Mouse (Mus musculus) bone marrow, adult 2 months (tissue): ENCODE data around the gene Kif1b.
"Not testable (repeated sequence)": the region's sequence is repeated elsewhere in the genome, so short reads cannot be mapped to it uniquely, and the experiment has no call there.

ENCODE experiments used
- CTCF ChIP-seq: fragments of 200-500 bp; IDR thresholded peaks from 2 replicates; pipeline ENCODE4 v1.5.1; 2011; ENCODE audit warnings: low read length, control low read depth; ENCODE audit not compliant: control insufficient read depth, insufficient read depth
- POLR2A ChIP-seq: fragments of 200-500 bp; IDR thresholded peaks from 2 replicates; pipeline ENCODE4 v1.6.1; 2011; ENCODE audit warnings: low read depth, mild to moderate bottlenecking, control low read depth, low read length, borderline replicate concordance; ENCODE audit not compliant: control insufficient read depth

DNA sequence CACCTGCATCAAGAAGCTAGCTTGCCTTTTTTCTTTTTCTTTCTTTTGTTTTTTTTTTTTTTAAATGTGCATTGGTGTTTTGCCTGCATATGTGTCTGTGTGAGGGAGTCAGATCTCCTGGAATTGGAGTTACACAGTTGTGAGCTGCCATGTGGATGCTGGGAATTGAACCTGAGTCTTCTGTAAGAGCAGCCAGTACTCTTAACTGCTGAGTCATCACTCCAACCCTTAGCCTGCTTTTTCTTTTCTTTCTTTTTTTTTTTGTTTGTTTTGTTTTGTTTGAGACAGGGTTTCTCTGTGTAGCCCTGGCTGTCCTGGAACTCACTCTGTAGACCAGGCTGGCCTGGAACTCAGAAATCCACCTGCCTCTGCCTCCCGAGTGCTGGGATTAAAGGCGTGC is 93.0 kb downstream of the Kif1b start:
- not testable (repeated sequence) for TF ChIP-seq POLR2A, CTCF
